27 mouse cellular contexts compared by ENCODE assay signal in genomic region chr1:78325851-78326250, GRCm38 (mm10). TPM values are rescaled to one million over a fixed set of nuclear protein-coding genes. Genes with fewer than 3 reads are reported as not detected.
DNase-seq lines count a peak whose midpoint lies in the region; ATAC-seq and TF ChIP-seq lines count a peak whose summit lies in the region.
"Had no signal": no experiment of that assay in that cellular context is flagged by ENCODE, and none has a peak within 500 bp of the region (broad histone marks: within the 10 kb centered on the region; RNA-seq: fewer than 3 reads in every experiment).

No protein-coding gene starts in this region.

- H3K4me1 ChIP-seq in hindbrain, postnatal 0 days (ENCODE audit: insufficient read depth, low read length): no peaks in the 10 kb centered on the region
- no peaks in the 10 kb centered on the region for H3K4me1 ChIP-seq in hindbrain, embryonic 12.5 days
- H3K4me1 ChIP-seq in midbrain, embryonic 13.5 days (replicated peaks): no peaks in the 10 kb centered on the region
- H3K4me1 ChIP-seq: embryonic facial prominence, embryonic 13.5 days; forebrain, embryonic 12.5 days; forebrain, embryonic 15.5 days had no signal

- H3K9ac ChIP-seq in hindbrain, postnatal 0 days (replicated peaks; ENCODE audit: low read length): no peak overlapping the region
- no peak overlapping the region for H3K9ac ChIP-seq in hindbrain, embryonic 12.5 days
- no peak overlapping the region for H3K9ac ChIP-seq in midbrain, embryonic 13.5 days (replicated peaks)
- H3K9ac ChIP-seq: embryonic facial prominence, embryonic 13.5 days; forebrain, embryonic 12.5 days; forebrain, embryonic 15.5 days; heart, embryonic 13.5 days; hindbrain, embryonic 14.5 days had no signal

- 83% methylated on average over 6 of the region's 6 CpGs for WGBS in hindbrain, postnatal 0 days
- WGBS in hindbrain, embryonic 12.5 days: 80% methylated on average over 6 of the region's 6 CpGs
- 79% methylated on average over 6 of the region's 6 CpGs for WGBS in midbrain, embryonic 13.5 days

- H3K4me2 ChIP-seq in hindbrain, postnatal 0 days (ENCODE audit: low read depth, low read length): no peak overlapping the region
- H3K4me2 ChIP-seq in hindbrain, embryonic 12.5 days (replicated peaks): no peak overlapping the region
- no peak overlapping the region for H3K4me2 ChIP-seq in midbrain, embryonic 13.5 days (replicated peaks)
- H3K4me2 ChIP-seq: embryonic facial prominence, embryonic 13.5 days; forebrain, embryonic 12.5 days; forebrain, embryonic 15.5 days; heart, embryonic 13.5 days; hindbrain, embryonic 14.5 days had no signal

- TF ChIP-seq CTCF in hindbrain, postnatal 0 days (IDR thresholded peaks at IDR 0.05; ENCODE audit: low read depth): 0 out of 2 replicates have a peak, but pooled peaks have one; percentile 7
- peak; percentile 38 for TF ChIP-seq CTCF in layer of hippocampus, adult 2 months (conservative IDR thresholded peaks at IDR 0.05)
- TF ChIP-seq CTCF in brain, embryonic 14.5 days (IDR thresholded peaks at IDR 0.05; ENCODE audit: borderline replicate concordance, extremely low read depth, insufficient read depth, insufficient read length): peak; percentile 3; the same call in 1 of the 2 replicates

- H3K9me3 ChIP-seq in hindbrain, postnatal 0 days (ENCODE audit: low read length): no peaks in the 10 kb centered on the region
- no peaks in the 10 kb centered on the region for H3K9me3 ChIP-seq in hindbrain, embryonic 12.5 days (replicated peaks)
- no peaks in the 10 kb centered on the region for H3K9me3 ChIP-seq in midbrain, embryonic 13.5 days
- H3K9me3 ChIP-seq: embryonic facial prominence, embryonic 13.5 days; forebrain, embryonic 12.5 days; forebrain, embryonic 15.5 days; G1E; heart, embryonic 13.5 days; hindbrain, embryonic 10.5 days had no signal

- no peak for ATAC-seq in hindbrain, postnatal 0 days
- no peak for ATAC-seq in hindbrain, embryonic 12.5 days (ENCODE audit: low FRiP score)
- no peak for ATAC-seq in midbrain, embryonic 13.5 days
- ATAC-seq: forebrain, embryonic 15.5 days had no signal

- DNase-seq in heart, adult 11 months: peak; percentile 68
- no peak for DNase-seq in heart, adult 8-10 months (ENCODE audit: low spot score)
- no peak for DNase-seq in hindbrain, postnatal 0 days (ENCODE audit: low spot score)
- DNase-seq in layer of hippocampus, adult 2 months (ENCODE audit: low spot score in 2 of 2): no peak
- no peak for DNase-seq in layer of hippocampus, adult 9-11 months
- no peak for DNase-seq in brain, embryonic 14.5 days (ENCODE audit: low read depth)
- DNase-seq: adrenal gland, adult 2 months; adrenal gland, postnatal 14 days; cerebellum, adult 11-12 months; cerebellum, adult 9-10 months; cerebellum, postnatal 25 days; gastrocnemius, postnatal 25 days; heart, adult 2 months; heart, postnatal 36 days; kidney, adult 18-20 months had no signal

- no peaks in the 10 kb centered on the region for H3K27me3 ChIP-seq in hindbrain, postnatal 0 days (ENCODE audit: insufficient read depth, low read length)
- no peaks in the 10 kb centered on the region for H3K27me3 ChIP-seq in hindbrain, embryonic 12.5 days
- no peaks in the 10 kb centered on the region for H3K27me3 ChIP-seq in midbrain, embryonic 13.5 days
- H3K27me3 ChIP-seq: embryonic facial prominence, embryonic 13.5 days; forebrain, embryonic 12.5 days; forebrain, embryonic 15.5 days; heart, embryonic 13.5 days had no signal

- no peak for TF ChIP-seq POLR2A in brain, embryonic 14.5 days (IDR thresholded peaks at IDR 0.05; ENCODE audit: borderline replicate concordance, extremely low read depth, insufficient read depth, insufficient read length, poor library complexity, severe bottlenecking)

- no peak overlapping the region for H3K4me3 ChIP-seq in hindbrain, postnatal 0 days (ENCODE audit: low read length)
- no peak overlapping the region for H3K4me3 ChIP-seq in hindbrain, embryonic 12.5 days
- no peak overlapping the region for H3K4me3 ChIP-seq in layer of hippocampus, adult 2 months
- no peak overlapping the region for H3K4me3 ChIP-seq in midbrain, embryonic 13.5 days (replicated peaks)
- H3K4me3 ChIP-seq: embryonic facial prominence, embryonic 13.5 days; erythroblast, embryonic 14.5 days; forebrain, embryonic 12.5 days; forebrain, embryonic 15.5 days; heart, adult 2 months; heart, embryonic 13.5 days; hindbrain, embryonic 10.5 days had no signal

- no peaks in the 10 kb centered on the region for H3K36me3 ChIP-seq in hindbrain, postnatal 0 days (ENCODE audit: insufficient read depth, low read length)
- no peaks in the 10 kb centered on the region for H3K36me3 ChIP-seq in hindbrain, embryonic 12.5 days
- no peaks in the 10 kb centered on the region for H3K36me3 ChIP-seq in midbrain, embryonic 13.5 days
- H3K36me3 ChIP-seq: embryonic facial prominence, embryonic 13.5 days; forebrain, embryonic 12.5 days; forebrain, embryonic 15.5 days; G1E; heart, embryonic 13.5 days; hindbrain, embryonic 10.5 days had no signal

- no peak overlapping the region for H3K27ac ChIP-seq in hindbrain, postnatal 0 days
- no peak overlapping the region for H3K27ac ChIP-seq in hindbrain, embryonic 12.5 days
- no peak overlapping the region for H3K27ac ChIP-seq in layer of hippocampus, adult 2 months
- no peak overlapping the region for H3K27ac ChIP-seq in midbrain, embryonic 13.5 days
- H3K27ac ChIP-seq: embryonic facial prominence, embryonic 13.5 days; forebrain, embryonic 12.5 days; forebrain, embryonic 15.5 days; heart, adult 2 months; heart, embryonic 13.5 days; hindbrain, embryonic 10.5 days; hindbrain, embryonic 14.5 days had no signal

RNA-seq across cellular contexts. Expression of gene Sgpp2, which starts 15.7 kb away (rescaled TPM):
- under 1 TPM in 3 of 4 experiments, not detected in 1; 0.06 TPM for total RNA-seq in heart, adult 8-10 months (2022)
- total RNA-seq in hindbrain, postnatal 0 days (2014; rRNA removed): 5.0 TPM in 2 replicates
- 2.8 and 3.3 TPM in 2 replicates for polyA plus RNA-seq in hindbrain, postnatal 0 days (2015; fragmentation: Nextera tagmentation; extraction: Ambion mirVana)
- 1.5 and 2.5 TPM in 2 replicates for polyA plus RNA-seq in hindbrain, embryonic 12.5 days (2016; fragmentation: Nextera tagmentation; extraction: Ambion mirVana)
- total RNA-seq in layer of hippocampus, adult 2 months (2021): 1 to 10 TPM; 4.3 TPM
- polyA plus RNA-seq in brain, embryonic 14.5 days (2012; rRNA removed): 0.68 and 1.4 TPM in 2 replicates
- 1.1 and 1.6 TPM in 2 replicates for polyA plus RNA-seq in midbrain, embryonic 13.5 days (2015; fragmentation: Nextera tagmentation; extraction: Ambion mirVana)
- total RNA-seq: common myeloid progenitor, adult 5-6 weeks; gastrocnemius, adult 8-10 months; gastrocnemius, postnatal 25 days had no signal
- polyA plus RNA-seq: erythroblast, embryonic 14.5 days; G1E had no signal
